Mouse (Mus musculus): Measurements from ENCODE around the gene Krt32. TPM values are rescaled to one million over a fixed set of nuclear protein-coding genes. Genes with fewer than 3 reads are reported as not detected.

Gene Krt32
- polyA plus RNA-seq, 1 experiment, result not detected

GRCm38 (mm10) chr11:100041454-100041853, 46.6 kb downstream of the Krt32 start, which contains the start of gene Krt34:
TSS of gene Krt34 (minus strand) at chr11:100041554.
- no peak for TF ChIP-seq MYOG (IDR thresholded peaks at IDR 0.05; ENCODE audit: control insufficient read depth in 1 of 3, insufficient read depth in 1 of 3, insufficient read length in 2 of 3, low read depth in 2 of 3)
- no peak for TF ChIP-seq MYOD1 (IDR thresholded peaks at IDR 0.05; ENCODE audit: control insufficient read depth in 1 of 3, insufficient read length in 2 of 3, low read depth in 2 of 3)
- TF ChIP-seq SRF (IDR thresholded peaks at IDR 0.05; ENCODE audit: control insufficient read depth, insufficient read length, low read depth), result no peak
- TF ChIP-seq CEBPB (IDR thresholded peaks at IDR 0.05; ENCODE audit: insufficient read depth, poor library complexity, severe bottlenecking), result no peak
- TF ChIP-seq REST (IDR thresholded peaks at IDR 0.05; ENCODE audit: insufficient read depth, insufficient read length), result no peak
- TF ChIP-seq TCF3 (IDR thresholded peaks at IDR 0.05; ENCODE audit: insufficient read length, low read depth), result no peak
- Histone ChIP-seq H3ac (ENCODE audit: control insufficient read depth, insufficient read length) (no peak within 1 kb of the TSS), H3K4me3 (no peak within 1 kb of the TSS), H3K79me2 (ENCODE audit: control insufficient read depth, insufficient read depth) (no peaks in the 10 kb centered on the region), H3K4me2 (ENCODE audit: low read depth) (no peak within 1 kb of the TSS), H3K36me3 (ENCODE audit: control insufficient read depth, insufficient read depth) (no peaks in the 10 kb centered on the region), H3K27me3 (ENCODE audit: control insufficient read depth, insufficient read depth, insufficient read length) (no peaks in the 10 kb centered on the region)

Other genes with a start within 250 kb of the Krt32 start
- gene Krtap4-16, start 236.6 kb downstream of the Krt32 start, polyA plus RNA-seq (2012; fragmentation: generic; extraction: Trizol), result not detected
- not detected for gene Gm11568, start 230.3 kb downstream of the Krt32 start, polyA plus RNA-seq (2012; fragmentation: generic; extraction: Trizol)
- not detected for gene Gm11559, start 223.8 kb downstream of the Krt32 start, polyA plus RNA-seq (2012; fragmentation: generic; extraction: Trizol)
- not detected for gene Krtap9-1, start 214.8 kb downstream of the Krt32 start, polyA plus RNA-seq (2012; fragmentation: generic; extraction: Trizol)
- gene Gm11567, start 209.0 kb downstream of the Krt32 start, polyA plus RNA-seq (2012; fragmentation: generic; extraction: Trizol), result not detected
- not detected for gene Krtap31-1, start 180.3 kb downstream of the Krt32 start, polyA plus RNA-seq (2012; fragmentation: generic; extraction: Trizol)
- not detected for gene Gm11565, start 173.5 kb downstream of the Krt32 start, polyA plus RNA-seq (2012; fragmentation: generic; extraction: Trizol)
- not detected for gene Krtap31-2, start 151.9 kb downstream of the Krt32 start, polyA plus RNA-seq (2012; fragmentation: generic; extraction: Trizol)
- not detected for gene Krtap9-5, start 139.8 kb downstream of the Krt32 start, polyA plus RNA-seq (2012; fragmentation: generic; extraction: Trizol)
- not detected for gene Krtap29-1, start 109.2 kb downstream of the Krt32 start, polyA plus RNA-seq (2012; fragmentation: generic; extraction: Trizol)
- gene Krtap16-1, start 101.6 kb downstream of the Krt32 start, polyA plus RNA-seq (2012; fragmentation: generic; extraction: Trizol), result not detected
- gene Krtap17-1, start 94.2 kb downstream of the Krt32 start, polyA plus RNA-seq (2012; fragmentation: generic; extraction: Trizol), result not detected
- gene Krt33a, start 72.0 kb downstream of the Krt32 start, polyA plus RNA-seq (2012; fragmentation: generic; extraction: Trizol), result not detected
- 0.06 TPM for gene Krt33b, start 58.4 kb downstream of the Krt32 start, polyA plus RNA-seq (2012; fragmentation: generic; extraction: Trizol)
- not detected for gene Krt34, start 46.7 kb downstream of the Krt32 start, polyA plus RNA-seq (2012; fragmentation: generic; extraction: Trizol)
- 0.89 TPM for gene Krt31, start 37.7 kb downstream of the Krt32 start, polyA plus RNA-seq (2012; fragmentation: generic; extraction: Trizol)
- gene Krt35, start 8.0 kb upstream of the Krt32 start, polyA plus RNA-seq (2012; fragmentation: generic; extraction: Trizol), result not detected
- not detected for gene Krt36, start 17.4 kb upstream of the Krt32 start, polyA plus RNA-seq (2012; fragmentation: generic; extraction: Trizol)
- gene Krt13, start 33.3 kb upstream of the Krt32 start, polyA plus RNA-seq (2012; fragmentation: generic; extraction: Trizol), result 2.9 TPM
- 0.02 TPM for gene Krt15, start 47.7 kb upstream of the Krt32 start, polyA plus RNA-seq (2012; fragmentation: generic; extraction: Trizol)
- 0.85 TPM for gene Krt19, start 60.4 kb upstream of the Krt32 start, polyA plus RNA-seq (2012; fragmentation: generic; extraction: Trizol)
- not detected for gene Krt9, start 105.0 kb upstream of the Krt32 start, polyA plus RNA-seq (2012; fragmentation: generic; extraction: Trizol)
- 9.9 TPM for gene Krt14, start 119.3 kb upstream of the Krt32 start, polyA plus RNA-seq (2012; fragmentation: generic; extraction: Trizol)
- gene Krt16, start 160.7 kb upstream of the Krt32 start, polyA plus RNA-seq (2012; fragmentation: generic; extraction: Trizol), result 0.10 TPM
- not detected for gene Krt17, start 172.8 kb upstream of the Krt32 start, polyA plus RNA-seq (2012; fragmentation: generic; extraction: Trizol)
- not detected for gene Krt42, start 181.6 kb upstream of the Krt32 start, polyA plus RNA-seq (2012; fragmentation: generic; extraction: Trizol)
- gene Eif1, start 231.7 kb upstream of the Krt32 start, polyA plus RNA-seq (2012; fragmentation: generic; extraction: Trizol), result 1,731 TPM
- gene Gast, start 246.2 kb upstream of the Krt32 start, polyA plus RNA-seq (2012; fragmentation: generic; extraction: Trizol), result not detected

Measured in myocyte (in vitro differentiated cells).